Mouse (Mus musculus) heart, embryonic 11.5 days (tissue): ENCODE measurements around the gene Sympk. TPM values are rescaled to one million over a fixed set of nuclear protein-coding genes. Genes with fewer than 3 reads are reported as not detected.

Experiments used
- ATAC-seq: fragments of 200-750 bp; cut with Nextera tagmentation; replicated peaks from 2 replicates; pipeline ENCODE4 v1.8.0; 2017; ENCODE audit warnings: moderate library complexity; ENCODE audit not compliant: insufficient number of reproducible peaks, low FRiP score, low TSS enrichment
- H3K27ac ChIP-seq: fragments of 300-500 bp; sonication (generic); 2 replicates; pipeline ENCODE4 v1.5.1; 2014; ENCODE audit warnings: mild to moderate bottlenecking, low read depth, low read length
- H3K27me3 ChIP-seq: fragments of 300-500 bp; sonication (generic); 2 replicates; pipeline ENCODE4 v1.6.1; 2014; ENCODE audit warnings: mild to moderate bottlenecking, low read length, mixed read lengths; ENCODE audit not compliant: control insufficient read depth, insufficient read depth
- H3K36me3 ChIP-seq: fragments of 300-500 bp; sonication (generic); 2 replicates; pipeline ENCODE4 v1.6.1; 2014; ENCODE audit warnings: mild to moderate bottlenecking, low read length, moderate library complexity, mixed read lengths; ENCODE audit not compliant: control insufficient read depth, insufficient read depth
- H3K4me1 ChIP-seq: fragments of 300-500 bp; sonication (generic); 2 replicates; pipeline ENCODE4 v1.6.1; 2014; ENCODE audit warnings: low read length; ENCODE audit not compliant: control insufficient read depth, insufficient read depth
- H3K4me2 ChIP-seq: fragments of 300-500 bp; sonication (generic); 2 replicates; pipeline ENCODE4 v1.6.1; 2014; ENCODE audit warnings: mild to moderate bottlenecking, moderate library complexity
- H3K4me3 ChIP-seq: fragments of 300-500 bp; sonication (generic); 2 replicates; pipeline ENCODE4 v1.5.1; 2014; ENCODE audit warnings: low read depth, low read length
- H3K9ac ChIP-seq: fragments of 300-500 bp; sonication (generic); 2 replicates; pipeline ENCODE4 v1.6.1; 2014; ENCODE audit warnings: mild to moderate bottlenecking, low read depth, low read length, moderate library complexity
- H3K9me3 ChIP-seq: fragments of 300-500 bp; sonication (generic); replicated peaks from 2 replicates; pipeline ENCODE4 v1.6.1; 2016; ENCODE audit warnings: low read length; ENCODE audit not compliant: control insufficient read depth
- WGBS: fragments of 180-500 bp; shearing (Covaris S2); extraction: QIAGEN DNeasy Blood & Tissue Kit; methylation state at CpG from one replicate; pipeline ENCODE4 v1.1.7; 2014; ENCODE audit not compliant: insufficient replicate concordance; 5-methylcytosine and 5-hydroxymethylcytosine counted together
- polyA plus RNA-seq: library from polyadenylated mRNA; unstranded; fragments of >200 nt; fragmentation: Nextera tagmentation; extraction: Ambion mirVana; gene quantifications from 2 replicates; pipeline ENCODE4 v1.2.1, GENCODE M21; 2014

Gene Sympk
- polyA plus RNA-seq, 1 experiment from 2014 or later, result 17.6 TPM

DNA sequence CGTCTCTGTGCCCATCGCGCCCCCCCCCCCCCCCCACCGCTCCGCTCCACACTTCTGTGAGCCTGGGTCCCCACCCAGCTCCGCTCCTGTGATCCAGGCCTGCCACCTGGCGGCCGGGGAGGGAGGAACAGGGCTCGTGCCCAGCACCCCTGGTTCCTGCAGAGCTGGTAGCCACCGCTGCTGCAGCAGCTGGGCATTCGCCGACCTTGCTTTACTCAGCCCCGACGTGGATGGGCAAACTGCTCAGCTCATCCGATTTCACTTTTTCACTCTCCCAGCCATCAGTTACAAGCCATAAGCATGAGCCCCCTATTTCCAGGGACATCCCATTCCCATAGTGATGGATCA is 69.0 kb downstream of the Sympk start:
- Histone ChIP-seq H3K36me3 (peaks cover 8% of the 10 kb centered on the region; the same call in 1 of the 2 replicates), H3K9me3 (no peaks in the 10 kb centered on the region), H3K9ac (peak overlapping the region; percentile 68), H3K4me2 (peak overlapping the region; percentile 96), H3K27ac (peak overlapping the region; percentile 93), H3K27me3 (peaks cover 6% of the 10 kb centered on the region; the same call in 1 of the 2 replicates), H3K4me1 (peaks cover 37% of the 10 kb centered on the region), H3K4me3 (peak overlapping the region; percentile 78)
- ATAC-seq, result 0 out of 2 replicates have a peak, but pooled peaks have one; percentile 44
- under 1% methylated on average over 10 of the region's 15 CpGs for WGBS

DNA sequence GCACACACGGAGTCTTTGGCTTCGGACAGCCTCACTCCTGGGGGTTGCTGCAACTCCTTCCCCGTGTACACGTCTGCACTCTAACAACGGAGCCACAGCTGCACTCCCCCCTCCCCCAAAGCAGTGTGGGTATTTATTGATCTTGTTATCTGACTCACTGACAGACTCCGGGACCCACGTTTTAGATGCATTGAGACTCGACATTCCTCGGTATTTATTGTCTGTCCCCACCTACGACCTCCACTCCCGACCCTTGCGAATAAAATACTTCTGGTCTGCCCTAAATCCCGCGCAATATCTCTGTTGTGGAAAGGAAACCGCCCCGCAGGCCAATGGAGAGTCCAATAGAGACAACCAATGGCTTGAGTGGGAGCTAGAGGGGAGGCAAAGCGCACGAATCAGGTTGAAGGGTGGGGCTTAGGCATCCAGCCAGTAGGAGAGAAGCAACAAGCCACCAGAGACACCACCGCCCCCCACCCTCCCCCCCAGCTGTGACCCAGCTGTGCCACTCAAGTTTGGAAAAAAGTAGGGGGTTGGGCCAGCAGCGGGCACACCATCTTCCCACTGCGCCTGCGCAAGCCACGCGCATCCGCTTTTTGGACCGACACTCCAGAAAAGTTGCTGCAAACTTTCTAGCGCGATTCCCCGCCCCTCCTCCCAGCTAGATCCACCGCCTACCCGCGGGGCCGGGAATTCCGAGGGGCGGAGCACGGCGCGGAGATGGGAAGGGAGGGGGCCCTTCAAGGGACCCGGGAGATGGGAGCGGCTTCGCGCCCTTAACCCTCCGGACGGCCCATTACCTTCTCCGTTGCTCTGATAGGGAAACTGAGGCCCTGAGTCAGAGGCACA is 69.6 kb downstream of the Sympk start:
- peaks cover 37% of the 10 kb centered on the region for H3K4me1 ChIP-seq
- peaks cover 6% of the 10 kb centered on the region; the same call in 1 of the 2 replicates for H3K27me3 ChIP-seq
- H3K36me3 ChIP-seq, result 0 out of 2 replicates have a peak, but pooled peaks cover 8% of the 10 kb centered on the region
- peak overlapping the region; percentile 78 for H3K4me3 ChIP-seq
- H3K9ac ChIP-seq, result peak overlapping the region; percentile 92
- peak overlapping the region; percentile 98 for H3K27ac ChIP-seq
- peak; percentile 71 for ATAC-seq
- H3K4me2 ChIP-seq, result peak overlapping the region; percentile 96
- under 1% methylated on average over 45 of the region's 45 CpGs for WGBS
- no peaks in the 10 kb centered on the region for H3K9me3 ChIP-seq

DNA sequence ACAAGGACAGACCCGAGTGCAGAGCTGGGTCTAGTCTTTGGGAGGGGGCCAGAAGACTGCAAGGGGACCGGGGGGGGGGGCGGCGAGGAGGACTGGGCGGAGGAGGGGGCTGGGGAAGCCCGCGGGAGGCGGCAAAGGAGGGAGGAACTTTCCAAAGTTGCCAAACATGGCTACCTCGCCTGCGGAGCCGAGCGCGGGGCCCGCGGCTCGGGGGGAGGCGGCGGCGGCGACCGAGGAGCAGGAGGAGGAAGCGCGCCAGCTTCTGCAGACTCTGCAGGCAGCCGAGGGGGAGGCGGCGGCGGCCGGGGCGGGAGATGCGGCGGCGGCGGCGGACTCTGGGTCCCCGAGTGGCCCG is 70.3 kb downstream of the Sympk start, which contains the start of gene Six5:
Gene Six5 (plus strand): TSS at position 124 of the 355 bp plus-strand sequence.
- WGBS, result under 1% methylated on average over 27 of the region's 36 CpGs

DNA sequence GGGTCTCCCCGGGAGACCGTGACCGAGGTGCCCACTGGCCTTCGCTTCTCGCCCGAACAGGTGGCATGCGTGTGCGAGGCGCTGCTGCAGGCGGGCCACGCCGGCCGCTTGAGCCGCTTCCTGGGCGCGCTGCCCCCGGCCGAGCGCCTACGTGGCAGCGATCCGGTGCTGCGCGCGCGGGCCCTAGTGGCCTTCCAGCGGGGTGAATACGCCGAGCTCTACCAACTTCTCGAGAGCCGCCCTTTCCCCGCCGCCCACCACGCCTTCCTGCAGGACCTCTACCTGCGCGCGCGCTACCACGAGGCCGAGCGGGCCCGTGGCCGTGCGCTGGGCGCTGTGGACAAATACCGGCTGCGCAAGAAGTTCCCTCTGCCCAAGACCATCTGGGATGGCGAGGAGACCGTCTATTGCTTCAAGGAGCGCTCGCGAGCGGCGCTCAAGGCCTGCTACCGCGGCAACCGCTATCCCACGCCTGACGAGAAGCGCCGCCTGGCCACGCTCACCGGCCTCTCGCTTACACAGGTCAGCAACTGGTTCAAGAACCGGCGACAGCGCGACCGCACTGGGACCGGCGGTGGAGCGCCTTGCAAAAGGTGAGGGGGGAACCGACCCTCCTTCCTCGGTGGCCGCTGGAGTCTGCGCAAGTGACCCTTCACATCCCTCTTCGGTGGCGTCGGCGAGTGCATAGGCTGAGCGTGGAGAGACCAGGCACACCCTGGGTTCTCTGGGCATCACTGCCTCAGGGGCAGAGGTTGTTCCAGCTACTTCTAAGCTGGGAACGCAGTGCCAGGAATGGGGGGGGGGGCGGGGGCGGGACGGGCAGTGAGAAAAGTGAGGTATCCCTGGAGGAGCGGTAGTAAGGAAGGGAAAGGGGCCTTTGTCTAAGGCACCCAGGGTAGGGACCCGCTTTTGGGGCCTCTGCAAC is 70.9 kb downstream of the Sympk start:
- H3K4me2 ChIP-seq, result peak overlapping the region; percentile 96
- H3K27me3 ChIP-seq, result peaks cover 6% of the 10 kb centered on the region; the same call in 1 of the 2 replicates
- peaks cover 37% of the 10 kb centered on the region for H3K4me1 ChIP-seq
- H3K36me3 ChIP-seq, result 0 out of 2 replicates have a peak, but pooled peaks cover 8% of the 10 kb centered on the region
- H3K4me3 ChIP-seq, result peak overlapping the region; percentile 78
- WGBS, result under 1% methylated on average over 84 of the region's 87 CpGs
- no peaks in the 10 kb centered on the region for H3K9me3 ChIP-seq
- H3K9ac ChIP-seq, result peak overlapping the region; percentile 92
- peak overlapping the region; percentile 98 for H3K27ac ChIP-seq
- ATAC-seq, result no peak

More for the DNA sequence above, 70.3 kb downstream of the Sympk start, which contains the start of gene Six5:
- H3K27ac ChIP-seq, result peak within 1 kb of the TSS; percentile 98
- H3K27me3 ChIP-seq, result peaks cover 6% of the 10 kb centered on the region; the same call in 1 of the 2 replicates
- H3K4me3 ChIP-seq, result peak within 1 kb of the TSS; percentile 78
- H3K9ac ChIP-seq, result peak within 1 kb of the TSS; percentile 92
- H3K4me2 ChIP-seq, result peak within 1 kb of the TSS; percentile 96
- no peaks in the 10 kb centered on the region for H3K9me3 ChIP-seq
- ATAC-seq, result peak; percentile 7; the same call in 1 of the 2 replicates
- H3K4me1 ChIP-seq, result peaks cover 37% of the 10 kb centered on the region
- H3K36me3 ChIP-seq, result 0 out of 2 replicates have a peak, but pooled peaks cover 8% of the 10 kb centered on the region

DNA sequence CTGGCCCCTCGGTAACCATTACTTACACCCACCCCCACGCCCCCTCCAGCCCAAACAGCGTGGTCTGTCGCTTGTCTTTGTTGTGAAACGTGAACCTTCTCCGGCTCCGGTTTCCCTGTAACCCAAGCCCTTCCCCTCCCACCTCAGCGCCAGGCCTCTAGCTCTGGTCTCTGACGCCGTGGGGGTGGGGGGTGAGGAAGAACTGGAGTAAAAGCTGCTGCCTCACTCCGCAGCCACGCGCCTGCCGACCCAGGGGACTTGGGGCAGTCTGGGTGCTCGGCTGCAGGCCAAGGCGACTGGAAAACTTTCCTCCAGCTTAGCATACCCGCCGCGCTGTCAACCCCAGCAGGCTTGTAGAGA is 71.6 kb downstream of the Sympk start:
- peaks cover 37% of the 10 kb centered on the region for H3K4me1 ChIP-seq
- peak overlapping the region; percentile 96 for H3K4me2 ChIP-seq
- H3K4me3 ChIP-seq, result peak overlapping the region; percentile 78
- peaks cover 6% of the 10 kb centered on the region; the same call in 1 of the 2 replicates for H3K27me3 ChIP-seq
- peak overlapping the region; percentile 92 for H3K9ac ChIP-seq
- no peak; the same call in 1 of the 2 replicates for ATAC-seq
- 0 out of 2 replicates have a peak, but pooled peaks cover 8% of the 10 kb centered on the region for H3K36me3 ChIP-seq
- H3K27ac ChIP-seq, result peak overlapping the region; percentile 98
- WGBS, result under 1% methylated on average over 19 of the region's 19 CpGs
- H3K9me3 ChIP-seq, result no peaks in the 10 kb centered on the region

DNA sequence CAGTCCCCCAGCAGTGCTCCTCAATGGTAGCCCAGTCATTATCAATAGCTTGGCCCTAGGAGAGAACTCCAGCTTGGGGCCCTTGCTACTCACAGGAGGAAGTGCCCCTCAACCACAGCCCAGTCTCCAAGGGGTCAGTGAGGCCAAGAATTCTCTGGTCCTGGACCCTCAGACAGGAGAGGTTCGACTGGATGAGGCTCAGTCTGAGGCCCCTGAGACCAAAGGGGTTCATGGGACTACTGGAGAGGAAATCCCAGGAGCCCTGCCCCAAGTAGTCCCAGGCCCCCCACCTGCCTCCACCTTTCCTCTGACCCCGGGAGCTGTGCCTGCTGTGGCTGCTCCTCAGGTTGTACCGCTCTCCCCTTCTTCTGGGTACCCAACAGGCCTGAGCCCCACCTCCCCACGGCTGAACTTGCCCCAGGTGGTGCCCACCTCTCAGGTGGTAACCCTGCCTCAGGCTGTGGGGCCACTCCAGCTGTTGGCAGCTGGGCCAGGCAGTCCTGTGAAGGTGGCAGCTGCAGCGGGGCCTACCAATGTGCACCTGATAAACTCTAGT is 72.3 kb downstream of the Sympk start:
- peak overlapping the region; percentile 92 for H3K9ac ChIP-seq
- no peaks in the 10 kb centered on the region for H3K9me3 ChIP-seq
- H3K27ac ChIP-seq, result peak overlapping the region; percentile 98
- 0 out of 2 replicates have a peak, but pooled peaks cover 8% of the 10 kb centered on the region for H3K36me3 ChIP-seq
- peak overlapping the region; percentile 78 for H3K4me3 ChIP-seq
- ATAC-seq, result no peak
- 0 out of 2 replicates have a peak, but pooled peaks cover 1% of the 10 kb centered on the region for H3K27me3 ChIP-seq
- H3K4me2 ChIP-seq, result peak overlapping the region; percentile 96
- peaks cover 36% of the 10 kb centered on the region for H3K4me1 ChIP-seq
- WGBS, result 54% methylated on average over 5 of the region's 5 CpGs

DNA sequence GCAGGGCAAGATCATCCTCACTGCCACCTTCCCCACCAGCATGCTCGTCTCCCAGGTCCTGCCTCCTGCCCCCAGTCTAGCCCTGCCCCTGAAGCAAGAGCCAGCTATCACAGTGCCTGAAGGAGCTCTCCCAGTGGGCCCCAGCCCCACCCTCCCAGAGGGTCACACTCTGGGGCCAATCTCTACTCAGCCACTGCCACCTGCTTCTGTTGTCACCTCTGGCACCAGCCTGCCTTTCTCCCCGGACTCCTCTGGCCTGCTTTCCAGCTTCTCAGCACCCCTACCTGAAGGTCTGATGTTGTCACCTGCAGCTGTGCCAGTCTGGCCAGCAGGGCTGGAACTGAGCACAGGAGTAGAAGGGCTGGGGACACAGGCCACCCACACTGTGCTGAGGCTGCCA is 73.0 kb downstream of the Sympk start:
- no peak for ATAC-seq
- H3K4me1 ChIP-seq, result peaks cover 29% of the 10 kb centered on the region
- H3K27ac ChIP-seq, result no peak overlapping the region
- H3K9me3 ChIP-seq, result no peaks in the 10 kb centered on the region
- H3K36me3 ChIP-seq, result 0 out of 2 replicates have a peak, but pooled peaks cover 8% of the 10 kb centered on the region
- no peak overlapping the region for H3K4me3 ChIP-seq
- H3K9ac ChIP-seq, result no peak overlapping the region
- 32% methylated on average over 2 of the region's 2 CpGs for WGBS
- no peaks in the 10 kb centered on the region for H3K27me3 ChIP-seq
- no peak overlapping the region for H3K4me2 ChIP-seq

DNA sequence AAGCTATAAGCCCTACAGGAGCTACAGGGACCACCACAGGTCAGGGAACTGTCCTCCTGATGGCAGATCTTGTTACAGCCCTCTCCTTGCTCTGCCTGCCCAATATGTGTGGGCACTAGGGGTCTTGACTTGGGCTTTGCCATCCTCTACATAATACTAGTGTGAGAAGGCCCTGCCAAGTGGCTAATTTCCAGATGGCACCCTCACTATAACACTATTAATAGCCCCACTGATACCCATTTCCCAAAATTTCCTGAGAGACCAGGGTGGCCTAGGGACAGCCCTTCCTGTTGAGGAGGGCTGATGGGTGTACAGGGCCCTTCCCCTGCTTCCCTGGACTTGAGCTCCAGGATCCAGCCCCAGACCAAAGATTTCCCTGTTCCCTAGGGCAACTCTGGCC is 73.7 kb downstream of the Sympk start:
- Histone ChIP-seq H3K9me3 (peaks cover 2% of the 10 kb centered on the region), H3K4me1 (peaks cover 23% of the 10 kb centered on the region), H3K4me2 (no peak overlapping the region), H3K27ac (no peak overlapping the region), H3K4me3 (no peak overlapping the region), H3K9ac (no peak overlapping the region), H3K27me3 (no peaks in the 10 kb centered on the region), H3K36me3 (0 out of 2 replicates have a peak, but pooled peaks cover 8% of the 10 kb centered on the region)
- ATAC-seq, result no peak
